Mouse (Mus musculus): ENCODE results near the gene Krtap4-7.
"Not testable (repeated sequence)": the region's sequence is repeated elsewhere in the genome, so short reads cannot be mapped to it uniquely, and the experiment has no call there.

Gene Krtap4-7

GRCm38 (mm10) chr11:99597742-99598141, 46.1 kb downstream of the Krtap4-7 start, which contains the start of gene Krtap9-3:
Gene Krtap9-3, minus strand, starts transcription at chr11:99598105.
- DNase-seq (ENCODE audit: low spot score), result not testable (repeated sequence)

All from embryo, embryonic 10 days (tissue).